Mouse (Mus musculus): ENCODE measurements around the gene Cpeb3.
"Not testable (repeated sequence)": the region's sequence is repeated elsewhere in the genome, so short reads cannot be mapped to it uniquely, and the experiment has no call there.

The Cpeb3 gene

GRCm38 (mm10) chr19:37081467-37081866 is 126.9 kb downstream of the Cpeb3 start:
- no peak for DNase-seq (ENCODE audit: low spot score)

- no peak for DNase-seq (ENCODE audit: low spot score)
These were observed 129.2 kb downstream of the Cpeb3 start for GRCm38 (mm10) chr19:37079151-37079550.

- no peak for DNase-seq (ENCODE audit: low spot score)
These were observed 129.8 kb downstream of the Cpeb3 start for GRCm38 (mm10) chr19:37078571-37078970.

GRCm38 (mm10) chr19:37078064-37078463 is 130.3 kb downstream of the Cpeb3 start:
- no peak for DNase-seq (ENCODE audit: low spot score)

- DNase-seq (ENCODE audit: low spot score): not testable (repeated sequence)
These were observed 131.1 kb downstream of the Cpeb3 start for GRCm38 (mm10) chr19:37077258-37077657.

- no peak for DNase-seq (ENCODE audit: low spot score)
These were observed 131.8 kb downstream of the Cpeb3 start for GRCm38 (mm10) chr19:37076646-37077045.

GRCm38 (mm10) chr19:37076116-37076515 is 132.3 kb downstream of the Cpeb3 start:
- no peak for DNase-seq (ENCODE audit: low spot score)

- no peak for DNase-seq (ENCODE audit: low spot score)
These were observed 132.7 kb downstream of the Cpeb3 start for GRCm38 (mm10) chr19:37075690-37076089.

- DNase-seq (ENCODE audit: low spot score): no peak
These were observed 133.7 kb downstream of the Cpeb3 start for GRCm38 (mm10) chr19:37074726-37075125.

- DNase-seq (ENCODE audit: low spot score): no peak
These were observed 134.1 kb downstream of the Cpeb3 start for GRCm38 (mm10) chr19:37074276-37074675.

- no peak for DNase-seq (ENCODE audit: low spot score)
These were observed 135.4 kb downstream of the Cpeb3 start for GRCm38 (mm10) chr19:37072871-37073629.

GRCm38 (mm10) chr19:37069243-37069642 is 139.2 kb downstream of the Cpeb3 start:
- no peak for DNase-seq (ENCODE audit: low spot score)

- DNase-seq (ENCODE audit: low spot score): no peak
These were observed 148.3 kb downstream of the Cpeb3 start for GRCm38 (mm10) chr19:37060078-37060477.

- DNase-seq (ENCODE audit: low spot score): no peak
These were observed 148.8 kb downstream of the Cpeb3 start for GRCm38 (mm10) chr19:37059623-37060022.

GRCm38 (mm10) chr19:37057161-37057905 is 151.1 kb downstream of the Cpeb3 start:
- DNase-seq (ENCODE audit: low spot score): no peak

GRCm38 (mm10) chr19:37055976-37056556 is 152.3 kb downstream of the Cpeb3 start:
- DNase-seq (ENCODE audit: low spot score): no peak

- peak; percentile 14 for DNase-seq (ENCODE audit: low spot score)
These were observed 157.6 kb downstream of the Cpeb3 start for GRCm38 (mm10) chr19:37050643-37051345.

- no peak for DNase-seq (ENCODE audit: low spot score)
These were observed 159.9 kb downstream of the Cpeb3 start for GRCm38 (mm10) chr19:37048507-37048906.

GRCm38 (mm10) chr19:37044431-37044830 is 164.0 kb downstream of the Cpeb3 start:
- no peak for DNase-seq (ENCODE audit: low spot score)

- no peak for DNase-seq (ENCODE audit: low spot score)
These were observed 167.5 kb downstream of the Cpeb3 start for GRCm38 (mm10) chr19:37040906-37041305.

- DNase-seq (ENCODE audit: low spot score): no peak
These were observed 176.0 kb downstream of the Cpeb3 start for GRCm38 (mm10) chr19:37032364-37032763.

GRCm38 (mm10) chr19:37031446-37031845 is 177.0 kb downstream of the Cpeb3 start:
- no peak for DNase-seq (ENCODE audit: low spot score)
